Mouse (Mus musculus): ENCODE results near the gene Rcan1. TPM values are rescaled to one million over a fixed set of nuclear protein-coding genes. Genes with fewer than 3 reads are reported as not detected.

The Rcan1 gene
- polyA plus RNA-seq, 1 experiment, result 11.6 TPM

DNA sequence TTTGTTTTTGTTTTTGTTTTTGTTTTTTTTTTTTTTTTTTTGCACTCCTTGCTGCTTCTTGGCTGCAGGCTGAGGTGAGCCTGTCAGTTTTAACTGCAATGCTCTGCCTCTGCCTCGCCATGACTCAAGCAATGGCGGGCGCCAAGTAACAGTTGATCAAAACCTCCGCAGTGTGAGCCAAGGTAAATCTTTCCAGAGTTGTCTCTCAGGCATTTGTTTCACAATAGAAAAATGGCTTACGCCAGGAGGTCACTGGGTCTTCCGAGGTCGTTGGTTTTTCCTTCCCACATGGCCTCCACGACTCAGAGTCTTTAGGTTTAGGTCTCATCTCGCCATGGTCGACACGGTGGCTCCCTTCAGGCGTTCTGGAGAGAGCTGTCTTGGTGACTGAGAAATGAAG is 117.4 kb downstream of the Rcan1 start:
- no peaks in the 10 kb centered on the region for H3K4me1 ChIP-seq (ENCODE audit: control insufficient read depth, insufficient read depth, low read length)
- H3K36me3 ChIP-seq (ENCODE audit: control insufficient read depth, insufficient read depth, low read length), result no peaks in the 10 kb centered on the region
- no peak overlapping the region for H3K27ac ChIP-seq (ENCODE audit: control insufficient read depth, insufficient read depth, low read depth, low read length)
- no peaks in the 10 kb centered on the region for H3K27me3 ChIP-seq (ENCODE audit: control insufficient read depth, insufficient read depth, low read length)
- H3K4me3 ChIP-seq (ENCODE audit: control insufficient read depth, low read depth, low read length), result no peak overlapping the region
- no peak for TF ChIP-seq POLR2A (IDR thresholded peaks at IDR 0.05; ENCODE audit: control insufficient read depth, low read depth, low read length)
- TF ChIP-seq CTCF (IDR thresholded peaks at IDR 0.05; ENCODE audit: control insufficient read depth, insufficient read depth, insufficient replicate concordance, low read depth, low read length), result no peak

DNA sequence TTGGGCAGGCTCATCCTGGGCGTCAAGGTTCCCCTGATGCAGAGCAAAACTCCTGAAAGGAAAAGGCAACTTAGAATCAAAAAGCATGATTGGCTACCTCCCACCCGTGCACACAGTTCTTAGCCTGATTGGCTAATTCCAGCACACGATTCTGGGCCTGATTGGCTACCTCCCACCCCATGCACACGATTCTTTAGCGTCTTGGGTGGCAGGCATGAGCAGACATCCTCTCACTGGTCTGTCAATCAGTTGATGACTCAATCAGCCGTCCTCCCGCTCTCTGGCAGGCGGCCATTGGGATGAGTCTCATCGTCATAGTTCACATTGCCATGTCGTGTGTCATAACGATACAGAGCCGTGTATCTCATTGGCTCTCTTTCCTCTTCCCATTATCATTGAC is 121.7 kb downstream of the Rcan1 start:
- Histone ChIP-seq H3K4me3 (ENCODE audit: control insufficient read depth, low read depth, low read length) (no peak overlapping the region), H3K27me3 (ENCODE audit: control insufficient read depth, insufficient read depth, low read length) (no peaks in the 10 kb centered on the region), H3K27ac (ENCODE audit: control insufficient read depth, insufficient read depth, low read depth, low read length) (no peak overlapping the region), H3K36me3 (ENCODE audit: control insufficient read depth, insufficient read depth, low read length) (no peaks in the 10 kb centered on the region), H3K4me1 (ENCODE audit: control insufficient read depth, insufficient read depth, low read length) (peaks cover 6% of the 10 kb centered on the region)
- no peak for TF ChIP-seq CTCF (IDR thresholded peaks at IDR 0.05; ENCODE audit: control insufficient read depth, insufficient read depth, insufficient replicate concordance, low read depth, low read length)
- no peak for TF ChIP-seq POLR2A (IDR thresholded peaks at IDR 0.05; ENCODE audit: control insufficient read depth, low read depth, low read length)

DNA sequence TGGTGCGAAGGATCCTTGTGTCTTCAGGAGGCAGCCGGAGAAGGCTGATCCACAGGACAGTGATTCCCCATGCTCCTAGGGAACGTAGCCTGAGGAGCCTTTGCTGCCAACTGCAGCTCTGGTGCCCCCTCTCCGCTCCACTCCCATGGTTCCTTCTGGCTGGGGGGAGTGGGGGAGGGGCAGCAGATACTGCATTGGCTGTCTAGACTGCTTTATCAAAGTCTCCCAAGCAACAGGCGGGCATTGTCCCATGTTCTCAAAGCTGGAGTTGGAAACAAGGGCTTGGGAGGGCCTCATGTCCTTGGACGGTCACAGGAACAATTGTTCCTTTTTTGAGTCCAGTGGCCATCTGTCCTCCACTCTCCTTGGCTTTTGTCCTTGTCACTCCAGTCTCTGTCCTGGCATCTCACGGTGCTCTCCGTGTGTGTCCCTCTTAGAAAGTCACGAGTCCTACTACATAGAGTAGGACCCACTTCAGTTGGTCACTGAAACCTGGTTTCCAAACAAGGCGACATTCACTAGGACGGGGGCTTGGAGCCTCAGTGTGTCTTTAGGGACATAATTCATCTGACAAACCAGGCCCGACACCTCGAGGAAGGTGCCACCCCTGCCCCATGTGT is 124.3 kb downstream of the Rcan1 start:
- H3K4me3 ChIP-seq (ENCODE audit: control insufficient read depth, low read depth, low read length), result no peak overlapping the region
- TF ChIP-seq POLR2A (IDR thresholded peaks at IDR 0.05; ENCODE audit: control insufficient read depth, low read depth, low read length), result peak; percentile 65; the same call in 1 of the 2 replicates
- TF ChIP-seq CTCF (IDR thresholded peaks at IDR 0.05; ENCODE audit: control insufficient read depth, insufficient read depth, insufficient replicate concordance, low read depth, low read length), result no peak

DNA sequence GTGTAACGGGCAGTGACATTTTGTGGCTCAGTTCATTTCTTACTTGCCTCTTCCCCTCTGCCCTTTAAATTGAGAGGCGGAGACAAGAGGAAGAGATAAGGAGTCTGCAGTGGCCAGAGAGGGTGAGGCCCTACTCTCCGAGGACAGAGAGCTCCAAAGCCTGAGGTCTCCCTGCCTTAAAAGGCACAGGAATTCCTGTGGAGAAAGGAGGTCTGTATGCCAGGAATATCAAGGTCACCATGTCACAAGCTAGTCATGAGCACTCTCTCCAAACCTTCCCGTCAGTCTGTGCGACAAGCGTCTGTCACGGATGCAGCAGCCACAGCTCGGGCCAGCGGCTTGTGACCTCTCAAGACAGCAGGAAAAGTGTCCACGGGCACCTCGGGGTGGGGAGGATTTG is 125.5 kb downstream of the Rcan1 start:
- Histone ChIP-seq H3K27ac (ENCODE audit: control insufficient read depth, insufficient read depth, low read depth, low read length) (no peak overlapping the region), H3K4me1 (ENCODE audit: control insufficient read depth, insufficient read depth, low read length) (peaks cover 15% of the 10 kb centered on the region), H3K36me3 (ENCODE audit: control insufficient read depth, insufficient read depth, low read length) (no peaks in the 10 kb centered on the region), H3K27me3 (ENCODE audit: control insufficient read depth, insufficient read depth, low read length) (no peaks in the 10 kb centered on the region), H3K4me3 (ENCODE audit: control insufficient read depth, low read depth, low read length) (no peak overlapping the region)
- no peak for TF ChIP-seq CTCF (IDR thresholded peaks at IDR 0.05; ENCODE audit: control insufficient read depth, insufficient read depth, insufficient replicate concordance, low read depth, low read length)
- TF ChIP-seq POLR2A (IDR thresholded peaks at IDR 0.05; ENCODE audit: control insufficient read depth, low read depth, low read length), result no peak

More for the DNA sequence above, 124.3 kb downstream of the Rcan1 start:
- Histone ChIP-seq H3K36me3 (ENCODE audit: control insufficient read depth, insufficient read depth, low read length) (no peaks in the 10 kb centered on the region), H3K4me1 (ENCODE audit: control insufficient read depth, insufficient read depth, low read length) (peaks cover 7% of the 10 kb centered on the region), H3K27me3 (ENCODE audit: control insufficient read depth, insufficient read depth, low read length) (no peaks in the 10 kb centered on the region), H3K27ac (ENCODE audit: control insufficient read depth, insufficient read depth, low read depth, low read length) (peak overlapping the region; percentile 81)

Other genes with a start within 250 kb of the Rcan1 start
- 0.11 and 0.16 TPM in 2 replicates for gene Kcne2, start 178.5 kb downstream of the Rcan1 start, polyA plus RNA-seq (2012; rRNA removed)
- 4.7 and 7.7 TPM in 2 replicates for gene Smim11, start 169.6 kb downstream of the Rcan1 start, polyA plus RNA-seq (2012; rRNA removed)
- 102 and 108 TPM in 2 replicates for gene Fam243, start 149.4 kb downstream of the Rcan1 start, polyA plus RNA-seq (2012; rRNA removed)
- gene Kcne1, start 111.4 kb downstream of the Rcan1 start, polyA plus RNA-seq (2012; rRNA removed), result 0.32 and 0.49 TPM in 2 replicates
- 1.1 and 1.2 TPM in 2 replicates for gene Clic6, start 14.9 kb upstream of the Rcan1 start, polyA plus RNA-seq (2012; rRNA removed)